Mouse (Mus musculus): Measurements from ENCODE around the gene Smad5. TPM values are rescaled to one million over a fixed set of nuclear protein-coding genes. Genes with fewer than 3 reads are reported as not detected.

The Smad5 gene
- polyA plus RNA-seq, 1 experiment from 2014 or later = 30.4 TPM

GRCm38 (mm10) chr13:56681924-56682323 lies 20.9 kb upstream of the Smad5 start:
- Histone ChIP-seq H3K4me2 (0 out of 2 replicates have a peak overlapping the region, but pooled peaks have one; percentile 28), H3K9ac (no peak overlapping the region), H3K9me3 (no peaks in the 10 kb centered on the region), H3K4me3 (no peak overlapping the region), H3K27me3 (no peaks in the 10 kb centered on the region), H3K36me3 (no peaks in the 10 kb centered on the region), H3K27ac (peak overlapping the region; percentile 52), H3K4me1 (peaks cover 20% of the 10 kb centered on the region)
- WGBS = 66% methylated on average over 4 of the region's 4 CpGs
- no peak for ATAC-seq (ENCODE audit: insufficient number of reproducible peaks, low FRiP score, low TSS enrichment, low read depth)

DNA sequence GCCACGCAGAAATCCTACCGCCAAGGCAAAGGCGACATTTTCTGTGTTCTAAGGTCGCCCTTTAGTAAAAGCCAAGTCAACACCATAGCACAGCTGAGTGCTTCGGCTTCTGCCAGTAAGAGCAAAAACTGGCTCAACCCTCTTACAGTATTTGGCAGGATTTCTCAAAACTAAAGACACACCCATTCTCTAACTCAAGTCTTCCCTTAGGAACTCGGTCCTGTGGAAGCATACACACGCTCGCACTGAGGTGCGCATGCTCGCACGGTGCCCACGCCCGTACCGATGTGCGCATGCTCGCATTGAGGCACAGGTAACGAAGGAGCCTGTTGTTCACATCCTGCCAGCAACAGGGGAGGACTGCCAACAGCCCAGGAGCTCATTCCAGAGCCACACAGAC lies 20.5 kb upstream of the Smad5 start:
- Histone ChIP-seq H3K4me3 (no peak overlapping the region), H3K36me3 (no peaks in the 10 kb centered on the region), H3K27me3 (no peaks in the 10 kb centered on the region), H3K4me2 (peak overlapping the region; percentile 28; the same call in 1 of the 2 replicates), H3K27ac (peak overlapping the region; percentile 52), H3K4me1 (peaks cover 20% of the 10 kb centered on the region), H3K9me3 (no peaks in the 10 kb centered on the region), H3K9ac (no peak overlapping the region)
- WGBS = 51% methylated on average over 17 of the region's 17 CpGs
- ATAC-seq (ENCODE audit: insufficient number of reproducible peaks, low FRiP score, low TSS enrichment, low read depth) = peak; percentile 78

- Histone ChIP-seq H3K4me1 (peaks cover 20% of the 10 kb centered on the region), H3K36me3 (no peaks in the 10 kb centered on the region), H3K4me3 (no peak overlapping the region), H3K9ac (no peak overlapping the region), H3K27ac (no peak overlapping the region), H3K27me3 (no peaks in the 10 kb centered on the region), H3K9me3 (no peaks in the 10 kb centered on the region), H3K4me2 (no peak overlapping the region)
- ATAC-seq (ENCODE audit: insufficient number of reproducible peaks, low FRiP score, low TSS enrichment, low read depth) = no peak
- WGBS = 75% methylated on average over 7 of the region's 7 CpGs
Measured at GRCm38 (mm10) chr13:56683306-56683705, 19.5 kb upstream of the Smad5 start.

DNA sequence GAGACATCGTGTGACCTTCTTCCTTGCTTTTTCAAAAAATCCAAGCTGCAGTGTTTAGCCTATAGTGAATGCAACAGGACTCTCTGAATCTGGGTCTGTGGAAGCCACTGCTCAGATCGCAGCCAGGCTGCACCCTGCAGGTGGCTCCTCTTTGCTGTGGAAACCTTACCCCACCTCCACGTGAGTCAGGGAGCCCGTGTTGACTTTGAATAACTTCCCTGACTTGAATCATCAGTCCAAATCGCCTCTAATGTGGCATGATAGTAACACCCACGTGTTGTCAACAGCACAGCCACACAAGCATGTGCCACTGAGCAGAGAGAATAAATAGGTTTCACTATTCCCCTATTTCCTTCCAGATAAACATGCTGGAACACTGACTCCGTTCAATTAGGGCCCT lies 10.8 kb upstream of the Smad5 start:
- ATAC-seq (ENCODE audit: insufficient number of reproducible peaks, low FRiP score, low TSS enrichment, low read depth) = no peak
- no peaks in the 10 kb centered on the region for H3K9me3 ChIP-seq
- H3K27ac ChIP-seq = no peak overlapping the region
- H3K4me3 ChIP-seq = no peak overlapping the region
- H3K9ac ChIP-seq = no peak overlapping the region
- H3K4me2 ChIP-seq = no peak overlapping the region
- 21% methylated on average over 7 of the region's 7 CpGs for WGBS
- no peaks in the 10 kb centered on the region for H3K27me3 ChIP-seq
- no peaks in the 10 kb centered on the region for H3K36me3 ChIP-seq
- peaks cover 10% of the 10 kb centered on the region; the same call in 1 of the 2 replicates for H3K4me1 ChIP-seq

GRCm38 (mm10) chr13:56692644-56693043 lies 10.2 kb upstream of the Smad5 start:
- ATAC-seq (ENCODE audit: insufficient number of reproducible peaks, low FRiP score, low TSS enrichment, low read depth) = no peak
- no peaks in the 10 kb centered on the region for H3K9me3 ChIP-seq
- H3K36me3 ChIP-seq = no peaks in the 10 kb centered on the region
- H3K4me1 ChIP-seq = peaks cover 15% of the 10 kb centered on the region
- H3K27me3 ChIP-seq = no peaks in the 10 kb centered on the region
- no peak overlapping the region for H3K27ac ChIP-seq
- no peak overlapping the region for H3K9ac ChIP-seq
- WGBS = 77% methylated on average over 6 of the region's 6 CpGs
- no peak overlapping the region for H3K4me3 ChIP-seq
- H3K4me2 ChIP-seq = no peak overlapping the region

- ATAC-seq (ENCODE audit: insufficient number of reproducible peaks, low FRiP score, low TSS enrichment, low read depth) = no peak
- H3K4me3 ChIP-seq = no peak overlapping the region
- no peak overlapping the region for H3K9ac ChIP-seq
- no peak overlapping the region for H3K4me2 ChIP-seq
- H3K4me1 ChIP-seq = peaks cover 28% of the 10 kb centered on the region
- no peaks in the 10 kb centered on the region for H3K27me3 ChIP-seq
- no peaks in the 10 kb centered on the region for H3K9me3 ChIP-seq
- no peaks in the 10 kb centered on the region for H3K36me3 ChIP-seq
- H3K27ac ChIP-seq = no peak overlapping the region
- WGBS = 80% methylated on average over 5 of the region's 5 CpGs
Measured at GRCm38 (mm10) chr13:56695701-56696100, 7.1 kb upstream of the Smad5 start.

GRCm38 (mm10) chr13:56696699-56697098 lies 6.1 kb upstream of the Smad5 start:
- Histone ChIP-seq H3K27ac (no peak overlapping the region), H3K4me3 (no peak overlapping the region), H3K4me1 (peaks cover 34% of the 10 kb centered on the region), H3K36me3 (no peaks in the 10 kb centered on the region), H3K4me2 (no peak overlapping the region), H3K9ac (no peak overlapping the region), H3K27me3 (no peaks in the 10 kb centered on the region), H3K9me3 (no peaks in the 10 kb centered on the region)
- ATAC-seq (ENCODE audit: insufficient number of reproducible peaks, low FRiP score, low TSS enrichment, low read depth) = no peak
- 72% methylated on average over 5 of the region's 5 CpGs for WGBS

DNA sequence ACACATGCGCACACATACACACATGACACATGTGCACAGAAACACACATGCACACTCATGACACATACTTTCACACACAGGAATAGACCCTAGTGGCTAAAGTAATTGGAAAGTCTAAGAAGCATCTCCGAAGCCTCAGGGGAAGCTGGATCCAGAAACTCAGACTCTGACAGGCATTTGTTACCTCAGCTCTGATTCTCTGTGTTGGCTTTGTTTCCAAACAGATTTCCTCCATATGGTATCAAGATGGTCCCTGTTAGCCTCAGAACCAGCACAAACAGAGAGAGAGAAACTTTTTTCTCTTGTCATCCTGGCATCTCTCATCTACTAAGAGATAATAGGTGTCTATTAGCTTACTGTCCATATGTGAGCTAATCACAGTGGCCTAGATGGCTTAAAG lies 5.6 kb upstream of the Smad5 start:
- Histone ChIP-seq H3K4me1 (peaks cover 35% of the 10 kb centered on the region), H3K36me3 (no peaks in the 10 kb centered on the region), H3K4me2 (no peak overlapping the region), H3K27ac (no peak overlapping the region), H3K9me3 (no peaks in the 10 kb centered on the region), H3K4me3 (no peak overlapping the region), H3K27me3 (no peaks in the 10 kb centered on the region), H3K9ac (no peak overlapping the region)
- no peak for ATAC-seq (ENCODE audit: insufficient number of reproducible peaks, low FRiP score, low TSS enrichment, low read depth)
- 77% methylated on average over 2 of the region's 2 CpGs for WGBS

GRCm38 (mm10) chr13:56698391-56698790 lies 4.4 kb upstream of the Smad5 start:
- no peak overlapping the region for H3K4me2 ChIP-seq

DNA sequence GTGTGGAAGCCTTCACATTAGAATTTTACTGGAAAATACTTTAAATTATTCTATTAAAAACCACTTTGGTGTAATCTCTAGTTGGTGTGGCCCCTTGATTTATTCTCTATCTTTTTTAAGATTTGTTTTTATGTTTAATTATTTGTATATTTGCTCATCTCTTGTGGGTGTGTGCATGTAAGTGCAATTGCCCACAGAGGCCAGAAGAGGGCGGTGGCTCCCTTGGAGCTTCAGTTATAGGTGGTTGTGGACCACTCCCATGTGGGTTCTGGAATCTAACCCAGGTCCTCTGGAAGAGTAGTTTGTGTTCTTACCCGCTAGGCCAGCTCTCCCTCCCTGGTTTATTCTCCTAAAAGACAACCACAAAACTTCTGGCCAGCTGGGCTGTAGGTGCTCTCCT lies 3.4 kb upstream of the Smad5 start:
- Histone ChIP-seq H3K36me3 (no peaks in the 10 kb centered on the region), H3K27me3 (no peaks in the 10 kb centered on the region), H3K27ac (no peak overlapping the region), H3K4me1 (peaks cover 39% of the 10 kb centered on the region), H3K4me3 (no peak overlapping the region), H3K9me3 (no peaks in the 10 kb centered on the region), H3K4me2 (no peak overlapping the region), H3K9ac (no peak overlapping the region)
- 89% methylated on average over 2 of the region's 2 CpGs for WGBS
- no peak for ATAC-seq (ENCODE audit: insufficient number of reproducible peaks, low FRiP score, low TSS enrichment, low read depth)

More at GRCm38 (mm10) chr13:56698391-56698790, 4.4 kb upstream of the Smad5 start:
- Histone ChIP-seq H3K9ac (no peak overlapping the region), H3K27me3 (no peaks in the 10 kb centered on the region), H3K9me3 (no peaks in the 10 kb centered on the region), H3K36me3 (no peaks in the 10 kb centered on the region), H3K4me1 (peaks cover 39% of the 10 kb centered on the region), H3K4me3 (no peak overlapping the region), H3K27ac (peak overlapping the region; percentile 61)
- no peak for ATAC-seq (ENCODE audit: insufficient number of reproducible peaks, low FRiP score, low TSS enrichment, low read depth)
- WGBS = 3% methylated on average over 9 of the region's 9 CpGs

DNA sequence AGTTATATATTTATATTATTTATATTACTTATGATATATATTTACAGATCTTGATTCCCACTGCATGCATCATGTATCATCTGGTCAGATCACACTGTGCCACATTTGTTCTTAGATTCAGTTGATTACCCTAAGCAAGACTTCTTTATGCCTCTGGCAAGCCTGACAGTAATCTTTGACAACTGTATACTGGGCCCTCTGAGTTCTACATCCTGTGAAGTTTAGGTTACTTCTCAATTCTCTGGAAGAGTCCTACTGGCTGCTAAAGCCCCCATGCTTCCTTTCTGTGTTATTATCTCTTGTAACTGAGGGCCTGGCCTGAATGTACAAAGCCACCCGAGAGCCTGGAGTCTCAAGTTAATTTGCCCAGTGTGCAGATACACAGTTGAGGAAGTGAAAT lies 1.8 kb upstream of the Smad5 start:
- Histone ChIP-seq H3K9ac (no peak overlapping the region), H3K9me3 (no peaks in the 10 kb centered on the region), H3K4me1 (peaks cover 53% of the 10 kb centered on the region), H3K36me3 (peaks cover 3% of the 10 kb centered on the region; the same call in 1 of the 2 replicates), H3K27me3 (no peaks in the 10 kb centered on the region), H3K4me2 (no peak overlapping the region), H3K27ac (no peak overlapping the region), H3K4me3 (no peak overlapping the region)
- ATAC-seq (ENCODE audit: insufficient number of reproducible peaks, low FRiP score, low TSS enrichment, low read depth) = no peak
- WGBS = 38% methylated on average over 1 of the region's 1 CpGs

GRCm38 (mm10) chr13:56701924-56702323 lies 886 bp upstream of the Smad5 start:
- Histone ChIP-seq H3K27me3 (no peaks in the 10 kb centered on the region), H3K9me3 (no peaks in the 10 kb centered on the region), H3K9ac (no peak overlapping the region), H3K4me2 (peak overlapping the region; percentile 59; the same call in 1 of the 2 replicates), H3K36me3 (peaks cover 5% of the 10 kb centered on the region; the same call in 1 of the 2 replicates), H3K4me1 (peaks cover 56% of the 10 kb centered on the region), H3K27ac (no peak overlapping the region), H3K4me3 (no peak overlapping the region)
- WGBS = 44% methylated on average over 10 of the region's 10 CpGs
- ATAC-seq (ENCODE audit: insufficient number of reproducible peaks, low FRiP score, low TSS enrichment, low read depth) = no peak
